Mouse (Mus musculus): ENCODE data around the gene H2al2a.

DNA sequence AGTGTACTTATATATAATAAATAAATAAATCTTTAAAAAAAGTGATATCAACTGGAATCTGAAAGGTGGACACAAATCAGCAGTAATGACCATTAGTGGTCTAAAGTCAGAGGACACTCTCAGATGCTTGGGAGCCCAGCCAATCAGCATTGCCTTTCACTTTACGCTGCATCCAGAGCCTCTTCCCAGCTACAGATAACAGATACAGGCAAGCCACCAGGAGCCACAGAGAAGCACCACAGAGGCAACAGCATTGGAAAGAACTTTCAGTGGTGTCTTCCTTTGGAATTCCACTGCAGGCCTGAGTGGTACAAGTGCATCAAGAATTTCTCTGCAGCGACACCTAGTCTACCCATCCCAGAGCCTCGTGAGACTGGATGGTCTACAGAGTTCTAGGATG is 16.1 kb upstream of the H2al2a start:
- TF ChIP-seq CTCF (IDR thresholded peaks at IDR 0.05; ENCODE audit: low read depth, low read length) (no peak), POLR2A (IDR thresholded peaks at IDR 0.05; ENCODE audit: insufficient read depth, low read length) (no peak)

All from ES-Bruce4 (cell line).